Mouse (Mus musculus) left cerebral cortex, adult 2 months (tissue): Measurements from ENCODE around the gene Camta1. TPM values are rescaled to one million over a fixed set of nuclear protein-coding genes. Genes with fewer than 3 reads are reported as not detected.

Experiments
- DNase-seq, 2 experiments: peaks; one replicate each; pipeline ENCODE4 v3.0.0; 2021 to 2022; ENCODE audit warnings: low spot score in 2 of 2, mixed read lengths in 1 of 2; ENCODE audit errors: extremely low spot score in 1 of 2
- H3K27ac ChIP-seq: fragments of 200-600 bp; 2 replicates; pipeline ENCODE4 v1.8.1; 2022
- H3K4me3 ChIP-seq: fragments of 200-600 bp; 2 replicates; pipeline ENCODE4 v1.8.1; 2022
- CTCF ChIP-seq: fragments of 200-600 bp; IDR thresholded peaks from 2 replicates; pipeline ENCODE4 v1.8.1; 2022; ENCODE audit warnings: antibody characterized with exemption, mild to moderate bottlenecking, moderate library complexity
- intact Hi-C: fragments of 180-260 bp; cut with DNase I; formaldehyde crosslinking; loops from one replicate; pipeline ENCODE4 v1.15.1; 2025
- total RNA-seq, 2 experiments: library from RNA; stranded (reverse); gene quantifications; 2 replicates each; pipeline ENCODE4 v1.2.3; 2021

The Camta1 gene
- total RNA-seq, 2 experiments from 2014 or later, result 242 to 255 TPM

DNA sequence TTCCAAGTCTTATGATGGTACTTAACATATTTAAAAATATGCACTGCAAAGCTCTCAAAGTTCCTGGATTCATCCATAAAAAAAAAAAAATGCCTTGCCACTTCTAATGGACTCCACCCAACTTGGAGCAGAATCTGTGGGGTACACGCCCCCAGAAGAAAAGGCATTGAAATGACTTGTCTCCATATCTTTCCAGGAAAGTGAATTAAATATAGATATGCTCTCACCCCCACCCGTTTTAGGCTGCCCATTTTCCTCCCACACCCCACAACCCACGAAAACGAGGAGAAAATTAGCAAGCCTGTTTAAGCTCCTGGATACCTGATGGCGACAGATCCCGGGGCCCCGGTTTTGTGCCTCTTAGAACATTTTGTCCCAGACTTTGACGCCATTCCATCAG, 220.7 kb downstream of the Camta1 start:
- DNase-seq, result peak in 1 of 2 experiments; percentile 31
- H3K4me3 ChIP-seq, result no peak overlapping the region
- H3K27ac ChIP-seq, result peak overlapping the region; percentile 15; the same call in 1 of the 2 replicates
- no peak for TF ChIP-seq CTCF
- intact Hi-C loops, result loop anchor here (5.0 to 10.0 kb wide), 2 partner anchors 114 to 304 kb away; no protein-coding TSS in a partner anchor

DNA sequence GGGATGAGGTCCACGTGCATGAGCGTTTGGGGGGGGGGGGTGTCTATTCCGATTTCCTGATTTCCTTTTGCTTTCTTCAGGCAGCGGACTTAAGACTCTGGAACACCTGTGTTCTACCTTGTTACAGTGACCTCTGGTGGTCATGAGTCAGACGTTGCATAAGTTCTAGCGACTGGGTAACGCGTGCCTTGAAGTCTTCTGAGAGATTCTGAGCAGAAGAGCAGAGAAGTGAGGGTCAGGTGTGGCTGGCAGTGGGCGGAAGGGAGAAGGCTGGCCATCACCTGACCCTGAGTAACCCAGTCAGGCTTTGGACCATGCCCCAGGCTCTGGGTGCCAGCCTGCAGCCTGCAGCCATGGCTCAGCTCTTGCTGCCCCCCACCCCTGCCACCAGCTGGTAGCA, 222.7 kb downstream of the Camta1 start:
- intact Hi-C loops, result no loop called here
- Histone ChIP-seq H3K4me3 (no peak overlapping the region), H3K27ac (no peak overlapping the region)
- DNase-seq, result no peak
- peak; percentile 28 for TF ChIP-seq CTCF

DNA sequence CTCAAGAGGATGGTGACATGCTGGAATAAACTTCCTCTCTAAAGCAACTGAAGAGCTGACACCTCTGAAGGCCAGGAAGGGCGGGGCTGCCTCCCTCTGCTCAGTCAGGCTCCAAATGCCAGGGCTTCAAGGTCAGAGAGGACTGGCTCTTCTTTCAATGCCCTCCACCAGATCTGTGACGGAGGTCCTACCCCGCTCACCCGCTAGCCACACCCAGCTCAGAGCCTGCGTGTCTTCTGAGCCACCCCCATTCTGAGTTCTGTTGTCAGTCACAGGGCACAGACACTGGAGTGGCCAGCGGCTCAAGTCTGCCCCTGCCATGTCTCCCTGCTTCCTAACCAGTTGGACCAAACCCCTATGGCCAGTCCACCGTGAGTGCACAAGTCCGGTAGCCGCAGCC, 224.3 kb downstream of the Camta1 start:
- intact Hi-C loops, result no loop called here
- H3K4me3 ChIP-seq, result no peak overlapping the region
- DNase-seq, result no peak
- no peak for TF ChIP-seq CTCF
- H3K27ac ChIP-seq, result no peak overlapping the region

DNA sequence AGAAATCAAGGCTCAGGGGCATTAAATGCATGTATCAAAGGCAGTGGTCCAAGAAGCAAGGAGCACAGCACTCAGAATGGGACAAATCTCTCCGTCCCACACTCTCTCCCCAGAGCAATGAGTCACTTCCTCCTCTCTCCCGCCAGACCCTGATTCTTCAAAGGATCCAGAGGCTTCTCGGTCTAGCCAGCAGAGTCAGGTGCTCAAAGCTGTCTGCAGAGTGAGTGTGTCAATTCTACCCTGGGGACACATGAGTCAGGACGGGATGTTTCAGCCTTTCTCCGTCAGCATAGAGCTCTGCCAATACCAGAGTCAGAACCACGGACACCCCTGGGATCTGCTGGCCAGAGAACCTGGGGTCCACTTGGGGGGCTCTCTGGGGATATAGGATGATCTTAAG, 226.9 kb downstream of the Camta1 start:
- Histone ChIP-seq H3K4me3 (no peak overlapping the region), H3K27ac (no peak overlapping the region)
- TF ChIP-seq CTCF, result no peak
- no peak for DNase-seq
- intact Hi-C loops, result no loop called here

DNA sequence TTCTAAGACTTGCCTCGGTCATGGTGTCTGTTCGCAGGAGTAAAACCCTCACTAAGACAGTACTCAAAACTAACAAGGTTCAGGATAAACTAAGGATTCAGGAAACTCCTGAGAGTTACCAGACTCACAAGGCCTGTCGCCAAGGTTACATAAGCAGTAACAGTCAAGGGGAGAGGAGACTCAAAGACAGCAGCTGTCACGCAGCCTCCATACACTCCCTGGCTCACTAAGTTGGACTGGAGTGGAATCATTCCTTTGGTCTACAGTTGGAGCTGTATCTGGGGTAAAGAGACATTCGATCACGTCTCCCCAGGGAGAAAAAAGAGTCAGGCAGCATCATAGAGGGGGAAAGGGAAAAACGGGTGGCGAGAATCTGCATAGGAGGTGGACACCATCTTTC, 227.9 kb downstream of the Camta1 start:
- no peak for DNase-seq
- TF ChIP-seq CTCF, result no peak
- intact Hi-C loops, result no loop called here
- no peak overlapping the region for H3K4me3 ChIP-seq
- H3K27ac ChIP-seq, result no peak overlapping the region

DNA sequence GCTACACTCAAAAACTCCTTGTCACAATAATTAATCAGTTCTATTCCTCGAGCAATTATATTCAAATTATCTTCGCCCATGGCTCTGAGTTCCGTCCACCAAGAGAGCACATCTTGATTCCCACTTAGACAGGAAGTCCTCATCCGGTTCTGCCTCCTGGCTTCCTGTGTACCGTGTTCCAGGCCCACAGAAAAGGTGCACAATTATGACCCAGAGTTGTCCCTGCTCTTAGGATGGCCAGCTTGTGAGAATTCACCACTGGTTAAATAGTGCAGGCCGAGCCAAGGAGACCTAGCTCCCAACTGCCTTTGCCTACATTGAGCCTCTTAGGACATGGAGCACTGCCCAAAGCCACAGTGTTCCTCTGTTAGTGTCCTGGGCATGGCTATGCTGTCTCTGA, 229.4 kb downstream of the Camta1 start:
- H3K4me3 ChIP-seq, result no peak overlapping the region
- no peak for DNase-seq
- intact Hi-C loops, result no loop called here
- no peak for TF ChIP-seq CTCF
- H3K27ac ChIP-seq, result no peak overlapping the region

DNA sequence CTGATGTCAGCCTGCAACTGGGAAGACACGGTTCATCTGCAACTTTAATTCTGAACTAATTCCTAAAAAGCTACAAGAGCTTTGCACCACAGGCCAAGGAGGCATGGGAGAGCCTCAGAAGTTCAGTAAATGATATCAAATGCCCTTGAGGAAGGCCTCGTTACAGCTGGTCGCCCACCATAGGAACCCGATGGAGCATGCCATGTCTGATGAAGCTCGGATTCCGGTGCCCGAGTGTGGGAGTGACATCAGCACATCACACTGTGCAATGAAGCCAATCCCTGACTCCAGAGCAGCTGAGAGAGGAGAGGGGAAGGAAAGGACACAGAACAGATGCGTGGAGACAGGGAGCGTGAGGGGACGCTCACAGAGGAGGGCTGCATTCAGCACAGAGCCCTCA, 231.0 kb downstream of the Camta1 start:
- Histone ChIP-seq H3K4me3 (no peak overlapping the region), H3K27ac (no peak overlapping the region)
- TF ChIP-seq CTCF, result no peak
- intact Hi-C loops, result no loop called here
- no peak for DNase-seq

DNA sequence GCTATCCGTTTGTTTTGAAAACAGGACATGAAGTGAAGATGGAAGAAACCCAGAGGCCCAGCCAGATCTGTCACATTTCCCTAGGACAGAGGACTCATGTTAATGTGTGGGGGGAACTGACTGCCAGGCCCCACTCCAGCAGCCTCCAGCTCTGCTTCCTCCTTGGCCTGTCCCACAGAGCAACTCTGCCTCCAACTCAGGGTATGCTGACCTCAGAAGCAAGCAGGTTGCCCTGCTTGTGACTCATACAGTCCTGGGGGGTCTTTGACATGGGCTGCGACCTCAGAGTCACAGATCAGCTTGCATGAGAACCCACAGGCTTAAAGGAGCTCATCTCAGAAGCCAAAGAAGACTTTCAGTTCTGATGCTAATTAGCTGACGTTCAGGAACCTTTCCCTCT, 231.4 kb downstream of the Camta1 start:
- no peak overlapping the region for H3K27ac ChIP-seq
- DNase-seq, result no peak
- no peak for TF ChIP-seq CTCF
- H3K4me3 ChIP-seq, result no peak overlapping the region
- intact Hi-C loops, result no loop called here

DNA sequence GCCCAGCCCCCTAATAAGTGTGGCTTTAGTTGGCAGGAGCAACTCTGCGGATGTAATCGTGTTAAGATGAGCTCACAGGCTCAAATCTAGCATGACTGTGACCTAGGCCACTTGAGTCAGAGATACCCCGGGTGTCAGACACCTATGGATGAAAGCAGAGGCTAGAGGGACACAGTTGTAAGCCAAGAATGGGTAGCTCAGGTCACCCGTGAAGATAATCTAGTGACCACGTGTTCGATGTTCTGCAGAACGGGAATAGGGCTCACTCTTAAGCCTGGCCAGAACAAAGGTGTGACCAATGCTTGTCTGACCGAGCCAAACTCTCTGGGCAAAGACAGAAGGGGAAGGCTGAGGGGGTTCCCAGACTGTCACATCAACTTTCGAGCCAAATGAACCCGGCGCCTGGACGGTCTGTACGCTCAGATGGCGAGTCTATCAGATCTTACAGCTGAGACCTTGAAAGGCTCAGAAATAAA, 242.1 kb downstream of the Camta1 start:
- H3K4me3 ChIP-seq, result no peak overlapping the region
- intact Hi-C loops, result no loop called here
- no peak overlapping the region for H3K27ac ChIP-seq
- TF ChIP-seq CTCF, result no peak
- DNase-seq, result no peak

DNA sequence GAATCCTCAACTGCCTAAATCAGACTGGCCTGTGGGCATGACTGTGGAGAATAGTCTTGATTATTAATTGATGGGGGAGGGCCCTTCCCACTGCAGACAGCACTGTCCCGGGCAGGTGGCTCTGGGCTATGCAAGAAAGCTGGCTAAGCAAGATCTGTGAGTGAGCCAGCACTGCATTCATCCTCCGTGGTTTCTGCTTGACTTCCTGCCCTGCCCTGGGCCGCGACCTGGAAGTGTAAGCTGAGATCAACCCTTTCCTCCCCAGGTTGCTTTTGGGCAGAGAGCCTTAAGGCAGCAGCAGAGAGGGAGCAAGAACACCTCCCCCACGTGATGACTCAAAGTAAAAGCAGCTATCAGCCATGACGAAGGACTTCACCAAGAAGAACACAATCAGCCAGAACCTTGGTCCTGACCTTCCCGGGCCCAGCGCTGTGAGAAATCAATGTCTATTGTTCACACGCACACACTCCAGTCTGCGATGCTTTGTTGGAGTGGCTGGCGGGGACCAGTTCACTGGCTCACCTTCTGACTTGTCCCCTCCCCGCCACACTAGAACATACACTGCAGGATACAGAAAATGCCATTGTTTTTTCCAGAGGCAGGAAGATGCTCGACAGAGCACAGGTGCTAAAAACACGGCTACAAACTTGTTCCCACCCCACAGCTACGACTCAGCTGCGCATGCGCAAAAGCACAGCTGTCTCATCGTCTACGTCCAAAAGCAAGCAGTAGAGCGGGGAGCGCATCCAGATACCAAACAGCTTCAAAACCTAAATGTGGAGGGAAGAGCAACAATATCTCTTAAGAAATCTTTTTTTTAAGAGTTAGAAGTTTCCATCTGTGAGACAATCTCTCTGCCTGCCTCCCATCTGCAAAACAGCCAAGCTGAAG, 243.0 kb downstream of the Camta1 start:
- H3K27ac ChIP-seq, result no peak overlapping the region
- peak overlapping the region; percentile 6; the same call in 1 of the 2 replicates for H3K4me3 ChIP-seq
- DNase-seq, result no peak
- TF ChIP-seq CTCF, result no peak
- intact Hi-C loops, result no loop called here

DNA sequence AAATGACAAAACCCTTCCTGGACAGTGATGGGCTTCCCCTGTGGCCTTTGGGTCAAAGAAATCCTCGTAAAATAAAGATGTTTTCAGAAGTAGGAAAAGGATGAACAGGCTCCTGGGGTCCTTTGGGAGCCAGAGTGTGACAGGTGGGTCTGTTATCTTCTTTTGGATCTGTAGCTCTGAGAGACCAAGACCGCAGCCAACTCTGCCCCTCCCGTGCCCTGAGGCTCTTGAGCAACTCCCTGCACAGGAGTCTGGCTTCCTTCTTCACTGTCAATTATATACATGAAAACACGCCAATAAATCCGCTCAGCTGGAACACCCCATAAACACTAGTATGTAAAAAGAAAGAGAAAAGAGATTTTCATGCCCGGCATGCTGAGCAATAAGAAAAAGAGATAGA, 250.1 kb downstream of the Camta1 start:
- TF ChIP-seq CTCF, result no peak
- DNase-seq, result no peak
- intact Hi-C loops, result loop anchor here (5.0 kb wide), 1 partner anchor 241 kb away; no protein-coding TSS in a partner anchor
- Histone ChIP-seq H3K4me3 (no peak overlapping the region), H3K27ac (no peak overlapping the region)

DNA sequence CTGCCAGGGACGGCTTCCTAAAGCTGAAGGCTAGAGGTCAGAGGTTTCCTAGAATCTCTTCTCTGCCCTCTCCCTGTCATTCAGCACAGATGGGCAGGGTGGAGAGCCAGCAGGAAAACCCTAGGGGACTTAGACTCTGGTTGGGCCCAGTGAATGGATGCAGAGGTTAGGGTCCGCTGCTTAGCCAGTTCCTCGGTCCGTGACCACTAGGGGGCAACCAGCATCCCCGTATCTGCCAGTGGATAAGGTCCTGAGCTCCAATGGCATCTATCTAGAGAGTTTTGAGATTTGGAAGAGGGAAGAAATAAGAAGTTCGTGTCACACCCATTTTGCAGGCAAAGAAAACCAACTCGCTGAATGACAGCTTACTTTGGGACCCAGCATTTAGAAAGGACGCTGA, 251.4 kb downstream of the Camta1 start:
- TF ChIP-seq CTCF, result peak; percentile 73
- no peak overlapping the region for H3K27ac ChIP-seq
- no peak overlapping the region for H3K4me3 ChIP-seq
- peak; percentile 42 to 64 for DNase-seq
- intact Hi-C loops, result loop anchor here (5.0 kb wide), 1 partner anchor 242 kb away; no protein-coding TSS in a partner anchor

DNA sequence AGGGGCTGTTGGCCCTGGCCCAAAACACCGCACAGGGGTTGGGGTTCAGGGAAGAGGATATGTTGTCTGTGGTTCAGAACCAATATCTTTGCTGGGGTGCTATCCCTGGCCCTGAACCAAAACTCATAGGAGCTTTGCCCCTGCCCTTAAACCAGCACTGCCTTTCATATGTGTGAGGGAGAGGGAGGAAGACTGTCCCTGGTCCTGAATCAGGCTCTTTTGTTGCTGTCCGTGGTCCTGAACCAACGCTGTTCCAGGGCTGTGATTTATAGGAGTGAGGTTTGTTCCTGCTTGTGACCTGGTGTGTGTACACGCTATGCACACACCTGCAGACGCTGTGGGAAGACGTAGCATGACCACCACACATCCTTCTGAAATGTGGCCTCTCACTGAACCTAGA, 256.8 kb downstream of the Camta1 start:
- DNase-seq, result no peak
- no peak overlapping the region for H3K4me3 ChIP-seq
- intact Hi-C loops, result no loop called here

More for the DNA sequence above, 256.8 kb downstream of the Camta1 start:
- no peak overlapping the region for H3K27ac ChIP-seq
- no peak for TF ChIP-seq CTCF
